Mouse (Mus musculus) MEL (cell line): ENCODE results near the gene Ighmbp2.

ENCODE experiments used
- CTCF ChIP-seq, 3 experiments: IDR thresholded peaks in 2 of 3; conservative IDR thresholded peaks in 1 of 3; 2 replicates each; pipeline ENCODE4 v1.5.1; 2011 to 2012; ENCODE audit warnings: low read length in 3 of 3, low read depth in 2 of 3, mild to moderate bottlenecking in 2 of 3, improper control_type of control experiment in 1 of 3, inconsistent platforms in 1 of 3, mixed read lengths in 1 of 3, moderate library complexity in 1 of 3; ENCODE audit not compliant: control insufficient read depth in 1 of 3, insufficient read depth in 1 of 3, poor library complexity in 1 of 3, severe bottlenecking in 1 of 3
- EP300 ChIP-seq, 2 experiments: IDR thresholded peaks; 2 replicates each; pipeline ENCODE4 v1.6.1; 2011; ENCODE audit warnings: improper control_type of control experiment in 2 of 2, low read length in 2 of 2, low read depth in 1 of 2, mild to moderate bottlenecking in 1 of 2
- GATA1 ChIP-seq: IDR thresholded peaks from 2 replicates; pipeline ENCODE4 v1.6.1; 2011; ENCODE audit warnings: low read depth, low read length, improper control_type of control experiment
- HCFC1 ChIP-seq: IDR thresholded peaks from 2 replicates; pipeline ENCODE4 v1.6.1; 2012; ENCODE audit warnings: low read depth, mild to moderate bottlenecking, inconsistent platforms, low read length, improper control_type of control experiment, moderate library complexity
- MAX ChIP-seq: IDR thresholded peaks from 2 replicates; pipeline ENCODE4 v1.6.1; 2011; ENCODE audit warnings: low read length, improper control_type of control experiment
- MEF2A ChIP-seq: IDR thresholded peaks from 2 replicates; pipeline ENCODE4 v1.6.1; 2014; ENCODE audit warnings: low read depth, mild to moderate bottlenecking, inconsistent platforms, low read length, improper control_type of control experiment; ENCODE audit not compliant: poor library complexity, insufficient replicate concordance, severe bottlenecking; ENCODE audit errors: extremely low read depth
- POLR2AphosphoS2 ChIP-seq: IDR thresholded peaks from 2 replicates; pipeline ENCODE4 v1.6.1; 2011; ENCODE audit warnings: low read length, improper control_type of control experiment
- RAD21 ChIP-seq: IDR thresholded peaks from 2 replicates; pipeline ENCODE4 v1.6.1; 2011; ENCODE audit warnings: mild to moderate bottlenecking, low read depth, low read length, improper control_type of control experiment
- SMC3 ChIP-seq: IDR thresholded peaks from 2 replicates; pipeline ENCODE4 v1.6.1; 2011; ENCODE audit warnings: low read depth, low read length, improper control_type of control experiment

DNA sequence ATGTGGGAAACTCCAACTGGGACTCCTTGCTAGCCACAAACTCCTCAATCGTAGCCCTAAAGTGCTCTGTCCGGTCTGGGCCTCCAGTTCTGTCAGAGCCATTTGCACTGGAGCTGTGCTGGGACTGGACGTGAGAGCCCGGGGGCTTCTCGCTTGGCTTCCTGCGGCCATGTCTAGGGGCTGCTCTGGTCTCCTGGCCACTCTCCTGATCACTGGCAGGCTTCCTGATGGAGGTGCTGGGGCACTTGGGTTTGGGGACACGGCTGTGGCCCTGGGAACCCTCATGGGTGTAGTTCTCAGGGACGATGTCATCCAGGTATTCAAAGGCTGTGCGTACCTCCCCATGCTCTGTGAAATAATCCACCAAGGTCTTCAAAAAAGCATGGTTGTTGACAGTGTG lies 17.6 kb downstream of the Ighmbp2 start:
- no peak for TF ChIP-seq EP300 (IDR thresholded peaks at IDR 0.05; ENCODE audit: low read depth in 1 of 2, low read length in 2 of 2)
- TF ChIP-seq CTCF (IDR thresholded peaks at IDR 0.05 in 2 of 3, conservative IDR thresholded peaks at IDR 0.05 in 1 of 3; ENCODE audit: control insufficient read depth in 1 of 3, insufficient read depth in 1 of 3, low read depth in 2 of 3, low read length in 3 of 3, poor library complexity in 1 of 3, severe bottlenecking in 1 of 3), result no peak
- no peak for TF ChIP-seq RAD21
- no peak for TF ChIP-seq HCFC1
- no peak for TF ChIP-seq GATA1
- TF ChIP-seq MAX, result no peak
- TF ChIP-seq MEF2A, result no peak
- TF ChIP-seq SMC3, result no peak
- TF ChIP-seq POLR2AphosphoS2, result no peak
